Mouse (Mus musculus) ES-Bruce4 (cell line): ENCODE data around the gene 3110021N24Rik.

ENCODE experiments used
- CTCF ChIP-seq: IDR thresholded peaks from one replicate; pipeline ENCODE4 v1.8.1; 2011; ENCODE audit warnings: low read depth, low read length
- POLR2A ChIP-seq: IDR thresholded peaks from one replicate; pipeline ENCODE4 v1.8.1; 2011; ENCODE audit warnings: low read length; ENCODE audit not compliant: insufficient read depth

GRCm38 (mm10) chr4:108780864-108781205 is 61.4 kb downstream of the 3110021N24Rik start:
- TF ChIP-seq CTCF (no peak), POLR2A (no peak)
